Mouse (Mus musculus) heart, embryonic 14.5 days (tissue): Measurements from ENCODE around the gene Gga3. TPM values are rescaled to one million over a fixed set of nuclear protein-coding genes. Genes with fewer than 3 reads are reported as not detected.

ENCODE experiments used
- ATAC-seq: fragments of 200-750 bp; cut with Nextera tagmentation; 2 replicates; pipeline ENCODE4 v1.8.0; 2017; ENCODE audit warnings: low read depth, moderate TSS enrichment; ENCODE audit not compliant: insufficient number of reproducible peaks, insufficient read depth, low FRiP score
- H3K27ac ChIP-seq, 2 experiments: fragments of 200-500 bp in 1 of 2; fragments of 300-500 bp in 1 of 2; sonication (generic) in 1 of 2; replicated peaks in 1 of 2; 2 replicates each; pipeline ENCODE4 v1.5.1; 2012 to 2014; ENCODE audit warnings: low read depth in 2 of 2, low read length in 2 of 2, control low read depth in 1 of 2, mild to moderate bottlenecking in 1 of 2, mixed read lengths in 1 of 2; ENCODE audit not compliant: control insufficient read depth in 1 of 2, insufficient read depth in 1 of 2
- H3K27me3 ChIP-seq: fragments of 300-500 bp; sonication (generic); 2 replicates; pipeline ENCODE4 v1.6.1; 2014; ENCODE audit warnings: mild to moderate bottlenecking, low read length, control low read depth; ENCODE audit not compliant: control insufficient read depth, insufficient read depth
- H3K36me3 ChIP-seq: fragments of 300-500 bp; sonication (generic); 2 replicates; pipeline ENCODE4 v1.6.1; 2014; ENCODE audit warnings: mild to moderate bottlenecking, control low read depth, low read length, mixed read lengths; ENCODE audit not compliant: control insufficient read depth, insufficient read depth
- H3K4me1 ChIP-seq, 2 experiments: fragments of 200-500 bp in 1 of 2; fragments of 300-500 bp in 1 of 2; sonication (generic) in 1 of 2; 2 replicates each; pipeline ENCODE4 v1.6.1; 2012 to 2014; ENCODE audit warnings: low read length in 2 of 2, control low read depth in 1 of 2, mixed read lengths in 1 of 2; ENCODE audit not compliant: control insufficient read depth in 2 of 2, insufficient read depth in 2 of 2
- H3K4me2 ChIP-seq: fragments of 300-500 bp; sonication (generic); 2 replicates; pipeline ENCODE4 v1.6.1; 2014; ENCODE audit warnings: mild to moderate bottlenecking, low read length
- H3K4me3 ChIP-seq, 2 experiments: fragments of 200-500 bp in 1 of 2; fragments of 300-500 bp in 1 of 2; sonication (generic) in 1 of 2; 2 replicates each; pipeline ENCODE4 v1.5.1; 2012 to 2014; ENCODE audit warnings: low read length in 2 of 2, mild to moderate bottlenecking in 2 of 2, control low read depth in 1 of 2, low read depth in 1 of 2, moderate library complexity in 1 of 2; ENCODE audit not compliant: control insufficient read depth in 1 of 2, insufficient read depth in 1 of 2
- H3K9ac ChIP-seq: fragments of 300-500 bp; sonication (generic); 2 replicates; pipeline ENCODE4 v1.6.1; 2014; ENCODE audit warnings: mild to moderate bottlenecking, low read length
- H3K9me3 ChIP-seq: fragments of 300-500 bp; sonication (generic); 2 replicates; pipeline ENCODE4 v1.6.1; 2016; ENCODE audit warnings: low read length, control low read depth; ENCODE audit not compliant: control insufficient read depth
- WGBS: fragments of 180-500 bp; shearing (Covaris S2); extraction: QIAGEN DNeasy Blood & Tissue Kit; methylation state at CpG from one replicate; pipeline ENCODE4 v1.1.7; 2014; 5-methylcytosine and 5-hydroxymethylcytosine counted together
- polyA plus RNA-seq: library from polyadenylated mRNA; unstranded; fragments of >200 nt; fragmentation: Nextera tagmentation; extraction: Ambion mirVana; gene quantifications from 2 replicates; pipeline ENCODE4 v1.2.1, GENCODE M21; 2014

The Gga3 gene
- polyA plus RNA-seq, 1 experiment from 2014 or later = 17.2 TPM

DNA sequence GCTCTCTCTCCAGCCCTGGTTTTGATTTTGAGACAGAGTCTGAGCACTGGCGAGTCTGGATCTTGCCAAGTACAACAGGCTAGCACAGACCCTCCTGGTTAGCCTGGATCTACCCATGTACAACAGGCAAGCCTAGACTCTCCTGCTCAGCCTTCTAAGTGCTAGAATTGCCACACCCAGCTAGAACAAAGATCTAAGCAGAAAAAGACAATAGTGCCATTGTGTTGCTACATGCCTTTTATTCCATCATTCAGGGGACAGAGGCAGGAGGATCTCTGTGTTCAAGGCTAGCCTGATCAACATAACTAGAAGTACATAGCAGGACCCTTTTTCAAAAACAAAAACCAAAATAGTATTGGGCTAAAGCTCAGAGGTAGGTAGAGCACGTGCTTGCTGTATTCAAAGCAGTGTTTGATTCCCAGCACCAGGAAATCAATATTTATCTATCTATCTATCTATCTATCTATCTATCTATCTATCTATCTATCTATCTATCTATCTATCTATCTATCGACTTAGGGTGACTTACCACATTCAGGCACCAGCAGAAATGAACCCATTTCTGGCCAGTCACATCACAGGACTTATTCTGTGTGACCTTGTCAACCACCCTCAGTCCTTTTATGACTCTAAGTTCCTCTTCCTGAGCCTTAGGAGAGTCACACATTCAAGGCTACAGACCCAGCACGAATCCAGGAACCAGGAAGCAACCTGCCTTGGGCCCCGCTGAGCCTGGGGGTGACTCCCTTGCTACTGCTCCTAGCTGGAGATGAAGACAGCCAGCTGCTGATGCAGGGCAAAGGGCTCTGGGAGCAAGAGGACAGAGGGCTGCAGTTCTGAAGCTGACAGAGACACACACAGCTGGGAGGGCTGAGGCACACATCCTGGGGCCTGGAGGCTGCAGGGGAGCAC, 34.9 kb upstream of the Gga3 start:
- Histone ChIP-seq H3K4me3 (no peak overlapping the region), H3K9me3 (no peaks in the 10 kb centered on the region), H3K36me3 (peaks cover 7% of the 10 kb centered on the region), H3K9ac (no peak overlapping the region), H3K27ac (no peak overlapping the region), H3K4me1 (no peaks in the 10 kb centered on the region; a peak in 1 of 4 replicates), H3K4me2 (no peak overlapping the region), H3K27me3 (no peaks in the 10 kb centered on the region)
- ATAC-seq = no peak
- 63% methylated on average over 5 of the region's 5 CpGs for WGBS

DNA sequence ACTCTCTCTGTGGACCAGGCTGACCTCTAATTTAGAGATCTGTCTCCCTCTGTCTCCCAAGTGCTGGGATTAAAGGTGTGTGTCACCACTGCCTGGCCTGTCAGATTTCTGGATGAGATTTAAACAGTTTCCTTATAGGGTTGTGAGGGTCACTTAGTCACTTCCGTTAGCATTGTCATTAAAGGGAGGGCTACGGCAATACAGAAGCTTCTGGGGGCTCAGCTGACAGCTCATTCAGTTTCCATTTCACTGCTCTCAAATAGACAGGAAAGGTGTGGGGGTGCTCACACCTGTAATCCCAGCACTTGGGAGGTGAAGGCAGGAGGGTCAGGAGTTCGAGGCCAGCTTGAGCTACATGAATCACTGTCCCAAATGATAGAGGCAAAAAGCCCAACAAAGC, 33.1 kb upstream of the Gga3 start:
- ATAC-seq = no peak
- 72% methylated on average over 3 of the region's 3 CpGs for WGBS
- no peaks in the 10 kb centered on the region; a peak in 1 of 4 replicates for H3K4me1 ChIP-seq
- no peak overlapping the region for H3K27ac ChIP-seq
- no peak overlapping the region for H3K4me3 ChIP-seq
- H3K9ac ChIP-seq = no peak overlapping the region
- no peak overlapping the region for H3K4me2 ChIP-seq
- H3K36me3 ChIP-seq = no peaks in the 10 kb centered on the region
- H3K27me3 ChIP-seq = no peaks in the 10 kb centered on the region
- H3K9me3 ChIP-seq = no peaks in the 10 kb centered on the region

- no peak overlapping the region for H3K4me2 ChIP-seq
- H3K9ac ChIP-seq = no peak overlapping the region
- no peaks in the 10 kb centered on the region for H3K9me3 ChIP-seq
- no peaks in the 10 kb centered on the region; a peak in 1 of 4 replicates for H3K4me1 ChIP-seq
- H3K27me3 ChIP-seq = no peaks in the 10 kb centered on the region
- WGBS = 71% methylated on average over 8 of the region's 8 CpGs
- H3K27ac ChIP-seq = no peak overlapping the region
- no peak for ATAC-seq
- no peak overlapping the region for H3K4me3 ChIP-seq
- no peaks in the 10 kb centered on the region for H3K36me3 ChIP-seq
These were observed 31.6 kb upstream of the Gga3 start for GRCm38 (mm10) chr11:115635484-115635883.

- no peaks in the 10 kb centered on the region for H3K27me3 ChIP-seq
- H3K4me2 ChIP-seq = no peak overlapping the region
- no peak for ATAC-seq
- H3K4me3 ChIP-seq = no peak overlapping the region
- 84% methylated on average over 8 of the region's 8 CpGs for WGBS
- no peaks in the 10 kb centered on the region for H3K9me3 ChIP-seq
- no peak overlapping the region for H3K27ac ChIP-seq
- no peaks in the 10 kb centered on the region for H3K36me3 ChIP-seq
- H3K4me1 ChIP-seq = no peaks in the 10 kb centered on the region; a peak in 1 of 4 replicates
- H3K9ac ChIP-seq = no peak overlapping the region
These were observed 31.2 kb upstream of the Gga3 start for GRCm38 (mm10) chr11:115635041-115635440.

DNA sequence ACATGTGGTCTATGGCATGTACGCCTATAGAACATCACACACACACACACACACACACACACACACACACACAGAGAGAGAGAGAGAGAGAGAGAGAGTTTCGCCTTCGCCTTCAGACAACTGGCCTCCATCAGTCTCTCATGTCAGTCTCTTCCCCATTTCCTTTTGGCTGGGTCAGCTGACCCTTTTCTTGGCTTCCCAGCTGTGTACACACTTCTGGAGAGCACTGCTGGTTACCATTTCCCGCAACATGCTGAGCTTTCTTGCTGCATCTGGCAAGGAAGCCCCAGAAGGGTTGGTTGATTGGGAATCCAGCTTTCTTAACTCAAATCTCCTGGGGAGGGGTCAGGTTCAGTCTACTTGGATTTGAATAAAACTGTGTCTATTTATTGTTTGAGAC, 30.3 kb upstream of the Gga3 start:
- no peak overlapping the region for H3K9ac ChIP-seq
- no peak for ATAC-seq
- no peak overlapping the region for H3K4me2 ChIP-seq
- H3K4me3 ChIP-seq = no peak overlapping the region
- no peaks in the 10 kb centered on the region for H3K36me3 ChIP-seq
- H3K27ac ChIP-seq = no peak overlapping the region
- WGBS = 65% methylated on average over 4 of the region's 4 CpGs
- no peaks in the 10 kb centered on the region for H3K9me3 ChIP-seq
- H3K4me1 ChIP-seq = no peaks in the 10 kb centered on the region
- no peaks in the 10 kb centered on the region for H3K27me3 ChIP-seq

DNA sequence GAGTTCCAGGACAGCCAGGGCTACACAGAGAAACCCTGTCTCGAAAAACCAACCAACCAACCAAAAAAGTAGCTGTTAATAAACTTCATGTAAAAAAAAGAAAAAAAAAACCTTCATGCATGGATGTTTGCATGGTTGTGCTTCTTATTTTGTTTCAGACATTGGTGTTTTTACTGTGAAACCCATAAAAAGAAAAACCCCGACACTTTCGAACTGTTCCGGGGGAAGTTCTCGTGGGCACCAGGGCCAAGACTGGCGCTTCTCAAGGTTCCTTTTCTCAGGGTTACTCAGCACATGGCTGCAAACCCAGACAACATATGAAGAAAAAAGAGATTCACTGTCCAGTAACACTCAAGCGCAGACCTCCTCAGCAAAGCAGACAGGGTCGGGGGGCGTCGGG, 29.0 kb upstream of the Gga3 start:
- Histone ChIP-seq H3K4me1 (no peaks in the 10 kb centered on the region), H3K4me3 (no peak overlapping the region), H3K4me2 (no peak overlapping the region), H3K36me3 (no peaks in the 10 kb centered on the region), H3K27me3 (no peaks in the 10 kb centered on the region), H3K9me3 (no peaks in the 10 kb centered on the region), H3K9ac (no peak overlapping the region), H3K27ac (no peak overlapping the region)
- no peak for ATAC-seq
- 77% methylated on average over 10 of the region's 10 CpGs for WGBS

DNA sequence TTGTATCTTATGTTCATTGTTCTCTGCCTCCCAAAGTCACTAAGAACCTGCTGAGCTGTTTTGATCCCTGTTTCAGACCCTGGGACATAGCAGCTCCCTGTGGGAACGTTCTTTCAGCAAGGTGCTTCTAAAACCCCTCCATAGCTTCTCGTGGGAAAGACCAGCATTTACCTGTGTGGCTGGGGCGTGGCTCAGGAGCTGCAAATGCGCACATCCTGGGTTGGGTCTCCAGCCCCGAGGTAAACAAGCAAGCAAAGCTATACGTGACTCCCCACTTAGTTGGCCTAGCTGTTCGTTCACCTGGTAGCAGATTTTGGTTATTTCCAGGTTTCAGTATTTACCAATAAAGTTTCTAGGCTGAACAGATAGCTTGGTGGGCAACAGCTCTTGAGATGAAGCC, 28.4 kb upstream of the Gga3 start:
- H3K4me2 ChIP-seq = no peak overlapping the region
- H3K9me3 ChIP-seq = no peaks in the 10 kb centered on the region
- no peak overlapping the region for H3K9ac ChIP-seq
- H3K27ac ChIP-seq = no peak overlapping the region
- no peak for ATAC-seq
- 73% methylated on average over 7 of the region's 7 CpGs for WGBS
- H3K4me1 ChIP-seq = 0 out of 4 replicates have a peak, but pooled peaks cover 0 to 3% of the 10 kb centered on the region in 2 experiments
- H3K27me3 ChIP-seq = no peaks in the 10 kb centered on the region
- H3K36me3 ChIP-seq = no peaks in the 10 kb centered on the region
- H3K4me3 ChIP-seq = no peak overlapping the region

DNA sequence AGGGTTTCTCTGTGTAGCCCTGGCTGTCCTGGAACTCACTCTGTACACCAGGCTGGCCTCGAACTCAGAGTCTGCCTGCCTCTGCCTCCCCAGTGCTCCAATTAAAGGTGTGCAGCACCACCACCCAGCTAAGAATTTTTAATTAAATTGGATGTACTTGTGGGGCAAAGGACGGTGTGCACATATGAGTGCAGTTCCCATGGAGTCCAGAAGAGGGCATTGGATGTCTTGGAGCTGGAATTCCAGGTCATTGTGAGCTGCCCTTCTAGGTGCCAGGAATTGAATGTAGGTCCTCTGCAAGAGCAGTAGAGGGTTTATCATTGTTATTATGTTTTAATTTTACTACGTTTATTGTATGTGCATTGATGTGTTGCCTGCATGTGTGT, 27.6 kb upstream of the Gga3 start:
- no peak for ATAC-seq
- H3K4me2 ChIP-seq = no peak overlapping the region
- H3K9me3 ChIP-seq = no peaks in the 10 kb centered on the region
- WGBS = 22% methylated on average over 3 of the region's 3 CpGs
- H3K4me3 ChIP-seq = no peak overlapping the region
- no peak overlapping the region for H3K9ac ChIP-seq
- peaks cover 0 to 10% of the 10 kb centered on the region in 2 experiments; a peak in 1 of 4 replicates for H3K4me1 ChIP-seq
- H3K27ac ChIP-seq = no peak overlapping the region
- H3K36me3 ChIP-seq = no peaks in the 10 kb centered on the region
- H3K27me3 ChIP-seq = no peaks in the 10 kb centered on the region
